Comparison of ENCODE assay signal across 19 mouse cellular contexts in genomic region chr12:107148451-107148850, GRCm38 (mm10).
A peak's percentile ranks its signal among the peaks of the same experiment; 100 is the strongest.
DNase-seq lines count a peak whose midpoint lies in the region; ATAC-seq lines count a peak whose summit lies in the region.
"Had no signal": no experiment of that assay in that cellular context is flagged by ENCODE, and none has a peak within 500 bp of the region (broad histone marks: within the 10 kb centered on the region; RNA-seq: fewer than 3 reads in every experiment).

No protein-coding gene starts in this region.

- no peak overlapping the region for H3K27ac ChIP-seq in embryonic facial prominence, embryonic 14.5 days (replicated peaks; ENCODE audit: low read depth, low read length)
- no peak overlapping the region; the same call in 1 of the 2 replicates for H3K27ac ChIP-seq in embryonic facial prominence, embryonic 10.5 days (replicated peaks)
- H3K27ac ChIP-seq: heart, adult 2 months; hindbrain, embryonic 14.5 days; intestine, embryonic 15.5 days; limb, embryonic 10.5 days; macrophage; midbrain, embryonic 13.5 days; stomach, embryonic 15.5 days had no signal

- ATAC-seq in embryonic facial prominence, embryonic 14.5 days (ENCODE audit: low read depth) = no peak
- peak; percentile 47 for ATAC-seq in megakaryocyte, adult 5-6 weeks (ENCODE audit: poor library complexity, severe bottlenecking)
- ATAC-seq: intestine, embryonic 15.5 days; midbrain, embryonic 13.5 days had no signal

- H3K4me2 ChIP-seq in embryonic facial prominence, embryonic 14.5 days (ENCODE audit: low read depth, low read length) = no peak overlapping the region
- H3K4me2 ChIP-seq: hindbrain, embryonic 14.5 days; intestine, embryonic 15.5 days; midbrain, embryonic 13.5 days; stomach, embryonic 15.5 days had no signal

- no peaks in the 10 kb centered on the region for H3K9me3 ChIP-seq in embryonic facial prominence, embryonic 14.5 days (ENCODE audit: control insufficient read depth, low read length)
- H3K9me3 ChIP-seq in embryonic facial prominence, embryonic 10.5 days = no peaks in the 10 kb centered on the region
- H3K9me3 ChIP-seq: intestine, embryonic 15.5 days; limb, embryonic 10.5 days; midbrain, embryonic 13.5 days; stomach, embryonic 15.5 days had no signal

- no peak overlapping the region for H3K9ac ChIP-seq in embryonic facial prominence, embryonic 14.5 days (ENCODE audit: low read depth, low read length)
- H3K9ac ChIP-seq: hindbrain, embryonic 14.5 days; intestine, embryonic 15.5 days; midbrain, embryonic 13.5 days; stomach, embryonic 15.5 days had no signal

- no peaks in the 10 kb centered on the region for H3K27me3 ChIP-seq in embryonic facial prominence, embryonic 14.5 days (replicated peaks; ENCODE audit: control insufficient read depth, insufficient read depth, low read length)
- H3K27me3 ChIP-seq in embryonic facial prominence, embryonic 10.5 days (replicated peaks; ENCODE audit: low read depth, poor library complexity, severe bottlenecking) = no peaks in the 10 kb centered on the region
- H3K27me3 ChIP-seq: intestine, embryonic 15.5 days; midbrain, embryonic 13.5 days; stomach, embryonic 15.5 days had no signal

- WGBS in embryonic facial prominence, embryonic 14.5 days = 73% methylated on average over 8 of the region's 8 CpGs
- 76% methylated on average over 8 of the region's 8 CpGs for WGBS in embryonic facial prominence, embryonic 10.5 days

- no peaks in the 10 kb centered on the region for H3K4me1 ChIP-seq in embryonic facial prominence, embryonic 14.5 days (ENCODE audit: control insufficient read depth, insufficient read depth, low read length)
- H3K4me1 ChIP-seq in embryonic facial prominence, embryonic 10.5 days = peaks cover 8% of the 10 kb centered on the region
- H3K4me1 ChIP-seq: intestine, embryonic 15.5 days; midbrain, embryonic 13.5 days; stomach, embryonic 15.5 days had no signal

- no peak overlapping the region for H3K4me3 ChIP-seq in embryonic facial prominence, embryonic 14.5 days (ENCODE audit: low read depth, low read length)
- H3K4me3 ChIP-seq in embryonic facial prominence, embryonic 10.5 days = no peak overlapping the region
- H3K4me3 ChIP-seq: heart, adult 2 months; intestine, embryonic 15.5 days; limb, embryonic 10.5 days; midbrain, embryonic 13.5 days; stomach, embryonic 15.5 days had no signal

- no peaks in the 10 kb centered on the region for H3K36me3 ChIP-seq in embryonic facial prominence, embryonic 14.5 days (ENCODE audit: control insufficient read depth, insufficient read depth, low read length)
- no peaks in the 10 kb centered on the region for H3K36me3 ChIP-seq in embryonic facial prominence, embryonic 10.5 days (replicated peaks)
- H3K36me3 ChIP-seq: intestine, embryonic 15.5 days; limb, embryonic 10.5 days; midbrain, embryonic 13.5 days; stomach, embryonic 15.5 days had no signal

- DNase-seq in embryonic facial prominence, embryonic 14.5 days (ENCODE audit: low spot score) = peak; percentile 6
- no peak for DNase-seq in embryonic facial prominence, embryonic 10.5 days (ENCODE audit: low spot score)
- peak; percentile 44 for DNase-seq in CD4-positive, CD25-positive, alpha-beta regulatory T cell, adult 2 months (ENCODE audit: low read depth, low spot score)
- peak; percentile 67 to 78 for DNase-seq in thymus, postnatal 10 days (ENCODE audit: low spot score in 2 of 2)
- DNase-seq in kidney, postnatal 4 days = no peak
- DNase-seq in embryo, embryonic 11 days = no peak
- no peak for DNase-seq in right cerebral cortex, adult 2 months (ENCODE audit: low spot score in 2 of 2)
- DNase-seq: adrenal gland, adult 8-10 months; cerebellum, adult 8-10 months; gastrocnemius, postnatal 10 days; heart, adult 2 months; lung, adult 2 months had no signal

Comparison
In these comparisons a context has a peak if more than half of its experiments do, and no peak if none do; other contexts are left out.
1. DNase-seq: peak in embryonic facial prominence, embryonic 14.5 days (single experiment), CD4-positive, CD25-positive, alpha-beta regulatory T cell, adult 2 months (single experiment) and thymus, postnatal 10 days (2 of 2); none in embryonic facial prominence, embryonic 10.5 days (single experiment), kidney, postnatal 4 days (0 of 2), embryo, embryonic 11 days (single experiment) and right cerebral cortex, adult 2 months (0 of 2).